Mouse (Mus musculus) adrenal gland, postnatal 0 days (tissue): ENCODE results near the gene Ripk3. TPM values are rescaled to one million over a fixed set of nuclear protein-coding genes. Genes with fewer than 3 reads are reported as not detected.

Experiments used
- polyA plus RNA-seq: library from polyadenylated mRNA; unstranded; fragments of >200 nt; fragmentation: Nextera tagmentation; extraction: Ambion mirVana; gene quantifications from 2 replicates; pipeline ENCODE4 v1.2.1, GENCODE M21; 2015

Gene Ripk3
- 9.4 and 11.5 TPM in 2 replicates for polyA plus RNA-seq

GRCm38 (mm10) chr14:55788256-55789050, at the start of gene Ripk3:
Ripk3 (minus strand) TSS chr14:55788865.

GRCm38 (mm10) chr14:55822991-55823762, 34.5 kb upstream of the Ripk3 start, which contains the start of gene Nfatc4:
Nfatc4 (plus strand) TSS chr14:55823144.

GRCm38 (mm10) chr14:55783958-55784235, 4.8 kb downstream of the Ripk3 start, which contains the start of gene Adcy4:
Adcy4 (minus strand) TSS chr14:55784095.

GRCm38 (mm10) chr14:55765696-55766095, 23.0 kb downstream of the Ripk3 start, which contains the start of gene Ltb4r1:
Ltb4r1 (plus strand) TSS chr14:55765962.

GRCm38 (mm10) chr14:55761163-55761562, 27.5 kb downstream of the Ripk3 start, which contains the start of gene Ltb4r2:
Ltb4r2 (plus strand) TSS chr14:55761428.

GRCm38 (mm10) chr14:55758363-55758784, 30.3 kb downstream of the Ripk3 start, which contains the start of gene Cideb:
Cideb (minus strand) TSS chr14:55758458.

GRCm38 (mm10) chr14:55745180-55745860, 43.3 kb downstream of the Ripk3 start, which contains the start of the genes Dhrs1 and Nop9:
Dhrs1 (minus strand) TSS chr14:55745690.
Nop9 (plus strand) TSS chr14:55745693.

Other genes starting within 250 kb of the Ripk3 start
- 35.7 and 43.6 TPM in 2 replicates for gene Pck2, start 248.6 kb downstream of the Ripk3 start, polyA plus RNA-seq
- 50.2 and 81.0 TPM in 2 replicates for gene Dcaf11, start 228.9 kb downstream of the Ripk3 start, polyA plus RNA-seq
- 1.6 and 4.3 TPM in 2 replicates for gene A730061H03Rik, start 228.5 kb downstream of the Ripk3 start, polyA plus RNA-seq
- gene Fitm1, start 213.2 kb downstream of the Ripk3 start, polyA plus RNA-seq: 1.1 and 1.3 TPM in 2 replicates
- gene Psme1, start 210.7 kb downstream of the Ripk3 start, polyA plus RNA-seq: 226 and 323 TPM in 2 replicates
- gene Emc9, start 203.6 kb downstream of the Ripk3 start, polyA plus RNA-seq: 55.0 and 57.8 TPM in 2 replicates
- 549 and 603 TPM in 2 replicates for gene Psme2, start 197.8 kb downstream of the Ripk3 start, polyA plus RNA-seq
- 9.6 and 12.4 TPM in 2 replicates for gene Rnf31, start 197.2 kb downstream of the Ripk3 start, polyA plus RNA-seq
- gene Irf9, start 185.3 kb downstream of the Ripk3 start, polyA plus RNA-seq: 20.9 and 26.1 TPM in 2 replicates
- 6.8 and 9.0 TPM in 2 replicates for gene Rec8, start 170.8 kb downstream of the Ripk3 start, polyA plus RNA-seq
- 41.9 and 52.7 TPM in 2 replicates for gene Ipo4, start 152.9 kb downstream of the Ripk3 start, polyA plus RNA-seq
- 1.0 and 3.3 TPM in 2 replicates for gene Gm49378, start 151.0 kb downstream of the Ripk3 start, polyA plus RNA-seq
- 65.2 and 103 TPM in 2 replicates for gene Tm9sf1, start 145.1 kb downstream of the Ripk3 start, polyA plus RNA-seq
- gene Tssk4, start 138.7 kb downstream of the Ripk3 start, polyA plus RNA-seq: 0.77 and 0.95 TPM in 2 replicates
- gene Mdp1, start 128.4 kb downstream of the Ripk3 start, polyA plus RNA-seq: 63.2 and 95.3 TPM in 2 replicates
- gene Gmpr2, start 116.9 kb downstream of the Ripk3 start, polyA plus RNA-seq: 30.6 and 43.5 TPM in 2 replicates
- 635 and 779 TPM in 2 replicates for gene Nedd8, start 116.7 kb downstream of the Ripk3 start, polyA plus RNA-seq
- 16.5 and 25.7 TPM in 2 replicates for gene Tinf2, start 107.0 kb downstream of the Ripk3 start, polyA plus RNA-seq
- gene Tgm1, start 74.9 kb downstream of the Ripk3 start, polyA plus RNA-seq: 0.47 and 1.2 TPM in 2 replicates
- 15.1 and 23.2 TPM in 2 replicates for gene Rabggta, start 66.6 kb downstream of the Ripk3 start, polyA plus RNA-seq
- gene Dhrs1, start 43.2 kb downstream of the Ripk3 start, polyA plus RNA-seq: 69.6 and 82.1 TPM in 2 replicates
- 14.2 and 22.9 TPM in 2 replicates for gene Nop9, start 43.2 kb downstream of the Ripk3 start, polyA plus RNA-seq
- gene Cideb, start 30.4 kb downstream of the Ripk3 start, polyA plus RNA-seq: 2.3 and 3.7 TPM in 2 replicates
- 0.11 and 0.75 TPM in 2 replicates for gene Ltb4r2, start 27.4 kb downstream of the Ripk3 start, polyA plus RNA-seq
- gene Ltb4r1, start 22.9 kb downstream of the Ripk3 start, polyA plus RNA-seq: 1.4 and 1.9 TPM in 2 replicates
- gene Adcy4, start 4.8 kb downstream of the Ripk3 start, polyA plus RNA-seq: 3.7 and 4.4 TPM in 2 replicates
- gene Nfatc4, start 34.3 kb upstream of the Ripk3 start, polyA plus RNA-seq: 12.6 and 13.1 TPM in 2 replicates
- 5.9 and 6.6 TPM in 2 replicates for gene Nynrin, start 65.1 kb upstream of the Ripk3 start, polyA plus RNA-seq
- 0.28 and 0.29 TPM in 2 replicates for gene Cbln3, start 95.5 kb upstream of the Ripk3 start, polyA plus RNA-seq
- gene Khnyn, start 96.1 kb upstream of the Ripk3 start, polyA plus RNA-seq: 7.3 and 9.3 TPM in 2 replicates
- 55.6 and 63.8 TPM in 2 replicates for gene Sdr39u1, start 111.4 kb upstream of the Ripk3 start, polyA plus RNA-seq
- 45.9 and 61.2 TPM in 2 replicates for gene Cma1, start 155.8 kb upstream of the Ripk3 start, polyA plus RNA-seq
- not detected in 2 replicates for gene Cma2, start 162.1 kb upstream of the Ripk3 start, polyA plus RNA-seq
- not detected in 2 replicates for gene Mcpt1, start 229.1 kb upstream of the Ripk3 start, polyA plus RNA-seq
- gene Mcpt9, start 241.6 kb upstream of the Ripk3 start, polyA plus RNA-seq: not detected in 2 replicates